Mouse (Mus musculus): ENCODE measurements at regions not wholly inside any gene's neighbourhood (a gene's known extent, or its start where the extent isn't known, plus 50 kb on each side); places are given as distances from the start of the nearest gene placed in this dataset.
A peak's percentile ranks its signal among the peaks of the same experiment; 100 is the strongest.

DNA sequence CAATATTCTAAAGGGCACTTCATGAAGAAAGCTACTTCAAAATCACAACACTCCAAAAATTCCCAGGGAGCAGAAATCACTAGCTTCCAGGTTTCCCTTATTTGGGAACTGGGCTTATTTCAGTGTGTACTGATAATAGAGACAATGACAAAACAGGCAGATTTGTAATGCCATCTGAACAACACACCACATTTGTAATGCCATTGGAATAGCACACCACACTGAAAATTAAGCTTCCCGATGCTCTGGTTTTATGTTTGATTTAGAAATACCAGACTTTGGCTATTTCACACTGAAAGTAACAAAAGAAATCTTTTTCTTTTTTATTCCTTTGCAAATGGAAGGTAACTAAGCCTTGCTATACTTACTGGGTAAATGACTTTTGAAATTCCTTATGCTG is 343.5 kb upstream of the Cdh20 start:
- no peak for DNase-seq (ENCODE audit: low spot score in 2 of 2)

DNA sequence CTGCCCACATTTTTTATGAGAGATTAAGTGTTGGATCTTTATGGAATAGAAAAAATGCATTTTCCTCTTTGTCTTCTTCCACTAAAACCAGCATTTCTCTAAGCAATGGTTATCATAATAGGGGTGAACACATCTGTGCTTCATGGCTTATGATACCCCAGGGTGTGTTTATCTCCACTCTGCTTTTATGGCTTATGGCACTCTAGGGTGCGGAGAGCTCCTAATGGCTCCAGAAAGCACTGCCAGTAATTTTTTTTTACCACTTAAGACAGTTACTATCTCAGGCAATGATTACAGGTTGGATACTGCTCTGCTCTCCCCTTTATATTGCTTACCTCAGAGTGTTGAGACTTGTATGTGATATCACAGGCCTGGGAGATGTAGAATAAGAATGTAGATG is 343.0 kb upstream of the Cdh20 start:
- DNase-seq (ENCODE audit: low spot score in 2 of 2), result no peak

DNA sequence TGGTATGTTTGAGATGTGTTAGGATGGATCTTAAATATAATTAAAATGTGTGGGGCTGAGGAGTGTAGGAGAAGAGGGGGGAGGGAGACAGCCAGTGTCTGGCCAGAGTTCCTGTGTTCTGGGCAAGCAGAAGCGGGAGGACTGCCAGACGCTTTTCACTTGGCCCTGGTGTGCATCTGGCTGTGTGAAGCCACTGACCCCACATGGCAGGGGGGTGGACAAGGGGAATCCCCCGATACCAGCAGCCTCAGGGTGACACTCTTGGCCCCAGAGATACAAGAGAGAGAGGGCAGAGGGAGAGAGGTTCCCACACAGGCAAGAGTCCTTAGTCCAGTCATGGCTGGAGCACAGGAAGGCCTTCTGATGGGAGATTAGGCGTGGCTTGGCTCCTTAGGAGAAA is 318.7 kb upstream of the Cdh20 start:
- no peak for DNase-seq (ENCODE audit: low spot score in 2 of 2)

DNA sequence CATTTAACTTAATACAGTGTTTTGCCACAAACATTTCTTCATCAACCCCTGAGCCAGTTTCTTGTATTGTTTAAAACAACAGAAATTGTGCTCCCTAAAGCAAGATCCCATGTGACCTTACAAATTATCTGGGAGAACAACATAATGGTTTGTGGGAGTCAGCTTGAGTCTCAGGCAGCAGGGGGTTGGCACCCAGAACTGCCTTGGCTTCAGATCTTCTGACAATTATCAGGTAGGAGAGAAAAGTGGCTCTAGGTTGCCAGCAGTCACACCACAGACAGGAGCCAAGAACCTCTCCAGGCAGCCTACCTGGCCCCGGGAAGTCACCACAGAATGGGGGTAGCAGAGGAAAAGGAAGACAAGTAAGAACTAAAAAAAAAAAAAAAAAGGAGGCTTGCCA is 299.8 kb upstream of the Cdh20 start:
- DNase-seq (ENCODE audit: low spot score in 2 of 2), result no peak

DNA sequence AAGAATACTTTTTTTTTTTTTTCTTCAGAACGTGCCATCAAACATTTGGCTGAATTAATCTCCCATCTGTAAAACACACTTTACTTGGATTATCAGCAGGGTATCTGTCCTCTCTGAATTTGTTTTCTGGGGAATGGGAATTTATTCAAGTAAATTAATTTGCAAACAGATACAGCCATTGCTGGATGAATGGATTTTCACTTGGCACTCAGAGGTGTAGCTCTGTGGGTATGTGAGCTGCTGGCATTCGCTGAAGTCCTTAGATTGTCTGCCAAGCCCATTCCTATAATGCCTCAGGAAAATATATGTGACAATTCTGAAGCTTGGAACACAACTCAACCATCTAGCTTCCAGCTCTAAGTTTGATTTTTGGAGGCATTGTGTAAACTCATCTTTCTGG is 288.6 kb upstream of the Cdh20 start:
- peak in 1 of 2 experiments; percentile 8 for DNase-seq (ENCODE audit: low spot score in 2 of 2)
